Mouse (Mus musculus): ENCODE data around the gene Antxr1. TPM values are rescaled to one million over a fixed set of nuclear protein-coding genes. Genes with fewer than 3 reads are reported as not detected.
A peak's percentile ranks its signal among the peaks of the same experiment; 100 is the strongest.

Antxr1 gene
- polyA plus RNA-seq, 1 experiment from 2014 or later = 3.8 TPM

- H3K4me1 ChIP-seq (ENCODE audit: control insufficient read depth, insufficient read depth, low read length) = 0 out of 2 replicates have a peak, but pooled peaks cover 4% of the 10 kb centered on the region
- no peak overlapping the region for H3K4me2 ChIP-seq (ENCODE audit: low read depth, low read length)
- no peak overlapping the region for H3K9ac ChIP-seq (ENCODE audit: low read length)
- H3K27me3 ChIP-seq (ENCODE audit: control insufficient read depth, insufficient read depth, low read length) = no peaks in the 10 kb centered on the region
- H3K4me3 ChIP-seq (ENCODE audit: low read length) = no peak overlapping the region
- ATAC-seq (replicated peaks; ENCODE audit: extremely low read depth, insufficient read depth, low FRiP score) = no peak
- no peaks in the 10 kb centered on the region for H3K9me3 ChIP-seq (replicated peaks; ENCODE audit: control insufficient read depth, low read length)
- H3K36me3 ChIP-seq (ENCODE audit: control insufficient read depth, insufficient read depth) = no peaks in the 10 kb centered on the region
- WGBS = 79% methylated on average over 2 of the region's 2 CpGs
- H3K27ac ChIP-seq (ENCODE audit: low read length) = no peak overlapping the region
These were observed 132.6 kb downstream of the Antxr1 start for GRCm38 (mm10) chr6:87203065-87203464.

- Histone ChIP-seq H3K4me2 (ENCODE audit: low read depth, low read length) (no peak overlapping the region), H3K4me3 (ENCODE audit: low read length) (no peak overlapping the region), H3K36me3 (ENCODE audit: control insufficient read depth, insufficient read depth) (no peaks in the 10 kb centered on the region), H3K27ac (ENCODE audit: low read length) (no peak overlapping the region), H3K9me3 (replicated peaks; ENCODE audit: control insufficient read depth, low read length) (no peaks in the 10 kb centered on the region), H3K9ac (ENCODE audit: low read length) (no peak overlapping the region), H3K4me1 (ENCODE audit: control insufficient read depth, insufficient read depth, low read length) (no peaks in the 10 kb centered on the region), H3K27me3 (ENCODE audit: control insufficient read depth, insufficient read depth, low read length) (no peaks in the 10 kb centered on the region)
- ATAC-seq (replicated peaks; ENCODE audit: extremely low read depth, insufficient read depth, low FRiP score) = no peak
- WGBS = 78% methylated on average over 13 of the region's 13 CpGs
These were observed 133.5 kb downstream of the Antxr1 start for GRCm38 (mm10) chr6:87202048-87202605.

- Histone ChIP-seq H3K9ac (ENCODE audit: low read length) (no peak overlapping the region), H3K9me3 (replicated peaks; ENCODE audit: control insufficient read depth, low read length) (no peaks in the 10 kb centered on the region), H3K4me3 (ENCODE audit: low read length) (no peak overlapping the region), H3K4me1 (ENCODE audit: control insufficient read depth, insufficient read depth, low read length) (peaks cover 20% of the 10 kb centered on the region), H3K36me3 (ENCODE audit: control insufficient read depth, insufficient read depth) (no peaks in the 10 kb centered on the region), H3K4me2 (ENCODE audit: low read depth, low read length) (no peak overlapping the region), H3K27ac (ENCODE audit: low read length) (no peak overlapping the region), H3K27me3 (ENCODE audit: control insufficient read depth, insufficient read depth, low read length) (no peaks in the 10 kb centered on the region)
- 42% methylated on average over 3 of the region's 3 CpGs for WGBS
- ATAC-seq (replicated peaks; ENCODE audit: extremely low read depth, insufficient read depth, low FRiP score) = no peak
These were observed 145.9 kb downstream of the Antxr1 start for GRCm38 (mm10) chr6:87189755-87190154.

- Histone ChIP-seq H3K4me1 (ENCODE audit: control insufficient read depth, insufficient read depth, low read length) (peaks cover 34% of the 10 kb centered on the region), H3K4me3 (ENCODE audit: low read length) (no peak overlapping the region), H3K27me3 (ENCODE audit: control insufficient read depth, insufficient read depth, low read length) (no peaks in the 10 kb centered on the region), H3K36me3 (ENCODE audit: control insufficient read depth, insufficient read depth) (no peaks in the 10 kb centered on the region), H3K4me2 (ENCODE audit: low read depth, low read length) (peak overlapping the region; percentile 43), H3K27ac (ENCODE audit: low read length) (peak overlapping the region; percentile 72), H3K9me3 (replicated peaks; ENCODE audit: control insufficient read depth, low read length) (no peaks in the 10 kb centered on the region), H3K9ac (ENCODE audit: low read length) (peak overlapping the region; percentile 32)
- WGBS = 19% methylated on average over 12 of the region's 12 CpGs
- ATAC-seq (replicated peaks; ENCODE audit: extremely low read depth, insufficient read depth, low FRiP score) = no peak
These were observed 148.6 kb downstream of the Antxr1 start for GRCm38 (mm10) chr6:87186988-87187387.

- no peak overlapping the region for H3K4me3 ChIP-seq (ENCODE audit: low read length)
- WGBS = 41% methylated on average over 3 of the region's 3 CpGs
- H3K27me3 ChIP-seq (ENCODE audit: control insufficient read depth, insufficient read depth, low read length) = no peaks in the 10 kb centered on the region
- no peaks in the 10 kb centered on the region for H3K36me3 ChIP-seq (ENCODE audit: control insufficient read depth, insufficient read depth)
- peak overlapping the region; percentile 78 for H3K27ac ChIP-seq (ENCODE audit: low read length)
- H3K4me2 ChIP-seq (ENCODE audit: low read depth, low read length) = no peak overlapping the region
- no peaks in the 10 kb centered on the region for H3K9me3 ChIP-seq (replicated peaks; ENCODE audit: control insufficient read depth, low read length)
- ATAC-seq (replicated peaks; ENCODE audit: extremely low read depth, insufficient read depth, low FRiP score) = 0 out of 2 replicates have a peak, but pooled peaks have one; percentile 37
- H3K4me1 ChIP-seq (ENCODE audit: control insufficient read depth, insufficient read depth, low read length) = peaks cover 29% of the 10 kb centered on the region
- H3K9ac ChIP-seq (ENCODE audit: low read length) = 0 out of 2 replicates have a peak overlapping the region, but pooled peaks have one; percentile 11
These were observed 151.2 kb downstream of the Antxr1 start for GRCm38 (mm10) chr6:87184418-87184817.

GRCm38 (mm10) chr6:87183981-87184380, 151.6 kb downstream of the Antxr1 start:
- H3K4me2 ChIP-seq (ENCODE audit: low read depth, low read length) = peak overlapping the region; percentile 26; the same call in 1 of the 2 replicates
- no peaks in the 10 kb centered on the region for H3K27me3 ChIP-seq (ENCODE audit: control insufficient read depth, insufficient read depth, low read length)
- no peak for ATAC-seq (replicated peaks; ENCODE audit: extremely low read depth, insufficient read depth, low FRiP score)
- peak overlapping the region; percentile 78 for H3K27ac ChIP-seq (ENCODE audit: low read length)
- no peaks in the 10 kb centered on the region for H3K9me3 ChIP-seq (replicated peaks; ENCODE audit: control insufficient read depth, low read length)
- 0 out of 2 replicates have a peak overlapping the region, but pooled peaks have one; percentile 11 for H3K9ac ChIP-seq (ENCODE audit: low read length)
- 51% methylated on average over 11 of the region's 11 CpGs for WGBS
- H3K4me3 ChIP-seq (ENCODE audit: low read length) = no peak overlapping the region
- no peaks in the 10 kb centered on the region for H3K36me3 ChIP-seq (ENCODE audit: control insufficient read depth, insufficient read depth)
- peaks cover 29% of the 10 kb centered on the region for H3K4me1 ChIP-seq (ENCODE audit: control insufficient read depth, insufficient read depth, low read length)

GRCm38 (mm10) chr6:87183159-87183558, 152.5 kb downstream of the Antxr1 start:
- Histone ChIP-seq H3K27me3 (ENCODE audit: control insufficient read depth, insufficient read depth, low read length) (no peaks in the 10 kb centered on the region), H3K9me3 (replicated peaks; ENCODE audit: control insufficient read depth, low read length) (no peaks in the 10 kb centered on the region), H3K4me3 (ENCODE audit: low read length) (no peak overlapping the region), H3K36me3 (ENCODE audit: control insufficient read depth, insufficient read depth) (no peaks in the 10 kb centered on the region), H3K9ac (ENCODE audit: low read length) (no peak overlapping the region), H3K27ac (ENCODE audit: low read length) (peak overlapping the region; percentile 78), H3K4me1 (ENCODE audit: control insufficient read depth, insufficient read depth, low read length) (peaks cover 29% of the 10 kb centered on the region), H3K4me2 (ENCODE audit: low read depth, low read length) (no peak overlapping the region)
- ATAC-seq (replicated peaks; ENCODE audit: extremely low read depth, insufficient read depth, low FRiP score) = peak; percentile 59
- WGBS = 46% methylated on average over 8 of the region's 8 CpGs

GRCm38 (mm10) chr6:87182736-87183135, 152.9 kb downstream of the Antxr1 start:
- peak overlapping the region; percentile 78 for H3K27ac ChIP-seq (ENCODE audit: low read length)
- no peak for ATAC-seq (replicated peaks; ENCODE audit: extremely low read depth, insufficient read depth, low FRiP score)
- 67% methylated on average over 6 of the region's 6 CpGs for WGBS
- H3K27me3 ChIP-seq (ENCODE audit: control insufficient read depth, insufficient read depth, low read length) = no peaks in the 10 kb centered on the region
- H3K4me3 ChIP-seq (ENCODE audit: low read length) = no peak overlapping the region
- H3K36me3 ChIP-seq (ENCODE audit: control insufficient read depth, insufficient read depth) = no peaks in the 10 kb centered on the region
- H3K9me3 ChIP-seq (replicated peaks; ENCODE audit: control insufficient read depth, low read length) = no peaks in the 10 kb centered on the region
- peaks cover 29% of the 10 kb centered on the region for H3K4me1 ChIP-seq (ENCODE audit: control insufficient read depth, insufficient read depth, low read length)
- no peak overlapping the region for H3K9ac ChIP-seq (ENCODE audit: low read length)
- no peak overlapping the region for H3K4me2 ChIP-seq (ENCODE audit: low read depth, low read length)

- ATAC-seq (replicated peaks; ENCODE audit: extremely low read depth, insufficient read depth, low FRiP score) = no peak
- Histone ChIP-seq H3K27me3 (ENCODE audit: control insufficient read depth, insufficient read depth, low read length) (no peaks in the 10 kb centered on the region), H3K4me1 (ENCODE audit: control insufficient read depth, insufficient read depth, low read length) (no peaks in the 10 kb centered on the region), H3K27ac (ENCODE audit: low read length) (no peak overlapping the region), H3K4me2 (ENCODE audit: low read depth, low read length) (no peak overlapping the region), H3K4me3 (ENCODE audit: low read length) (no peak overlapping the region), H3K9me3 (replicated peaks; ENCODE audit: control insufficient read depth, low read length) (no peaks in the 10 kb centered on the region), H3K36me3 (ENCODE audit: control insufficient read depth, insufficient read depth) (no peaks in the 10 kb centered on the region), H3K9ac (ENCODE audit: low read length) (no peak overlapping the region)
- 74% methylated on average over 3 of the region's 3 CpGs for WGBS
These were observed 164.2 kb downstream of the Antxr1 start for GRCm38 (mm10) chr6:87171461-87171860.
